Mouse (Mus musculus) small intestine, adult 10 weeks (tissue): ENCODE data around the gene Cylc2. TPM values are rescaled to one million over a fixed set of nuclear protein-coding genes. Genes with fewer than 3 reads are reported as not detected.

ENCODE experiments used
- polyA plus RNA-seq: library from polyadenylated mRNA; stranded (reverse); fragments of 350-450 nt; fragmentation: Illumina TruSeq; extraction: RNeasy Lipid Tissue Mini Kit (QIAGEN cat#74804); gene quantifications from one replicate; pipeline ENCODE4 v1.2.3, GENCODE M21; 2014; ENCODE audit warnings: low replicate concordance

The Cylc2 gene
- polyA plus RNA-seq: not detected

GRCm38 (mm10) chr4:51216378-51216777 is at the start of gene Cylc2:
Gene Cylc2, plus strand, starts transcription at chr4:51216678.

